Mouse (Mus musculus): ENCODE measurements around the gene Ifit1bl1.
"Not testable (repeated sequence)": the region's sequence is repeated elsewhere in the genome, so short reads cannot be mapped to it uniquely, and the experiment has no call there.

Gene Ifit1bl1

DNA sequence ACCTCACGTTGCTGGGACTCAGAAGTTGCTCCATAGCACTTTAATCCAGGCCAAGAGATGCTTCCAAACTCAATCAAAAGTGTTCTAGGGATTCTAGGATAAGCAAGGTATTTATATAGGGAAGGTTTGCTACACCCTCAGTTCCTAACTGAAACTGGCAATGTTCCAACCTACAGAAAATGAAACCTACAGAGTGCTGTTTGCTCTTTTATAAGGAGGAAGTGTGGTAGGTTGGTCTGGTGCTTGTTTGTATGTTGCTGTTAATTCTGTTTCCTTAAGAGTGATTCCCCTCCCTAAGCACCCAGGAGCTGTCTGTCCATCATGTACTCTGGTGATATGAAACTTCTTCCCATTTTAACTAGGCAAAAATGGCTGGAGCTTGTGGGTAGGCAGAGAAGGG lies at the start of gene Ifit1bl1:
Gene Ifit1bl1 (minus strand): TSS at position 69 of the 400 bp plus-strand sequence.
- peak; percentile 79 for DNase-seq (ENCODE audit: low read depth, low spot score)

DNA sequence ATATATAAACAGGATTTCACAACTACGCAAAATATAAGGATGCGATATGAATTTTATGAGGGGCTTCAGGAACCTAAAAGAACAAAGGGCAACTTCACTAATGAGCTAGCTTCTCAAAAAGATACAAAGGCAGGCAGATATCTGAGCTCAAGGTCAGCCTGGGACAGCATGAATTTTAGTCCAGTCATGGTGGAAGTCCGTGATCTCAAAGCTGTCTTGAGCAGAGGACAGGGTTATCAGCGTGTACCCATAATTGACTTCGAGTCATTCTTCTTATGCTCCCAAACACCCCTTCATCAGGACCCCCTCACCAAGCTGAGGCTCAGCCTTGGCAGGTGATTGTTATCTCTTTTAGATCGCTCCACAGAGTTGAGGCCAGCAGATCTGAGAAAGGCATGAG lies 49.2 kb upstream of the Ifit1bl1 start:
- DNase-seq (ENCODE audit: low read depth, low spot score) = no peak

DNA sequence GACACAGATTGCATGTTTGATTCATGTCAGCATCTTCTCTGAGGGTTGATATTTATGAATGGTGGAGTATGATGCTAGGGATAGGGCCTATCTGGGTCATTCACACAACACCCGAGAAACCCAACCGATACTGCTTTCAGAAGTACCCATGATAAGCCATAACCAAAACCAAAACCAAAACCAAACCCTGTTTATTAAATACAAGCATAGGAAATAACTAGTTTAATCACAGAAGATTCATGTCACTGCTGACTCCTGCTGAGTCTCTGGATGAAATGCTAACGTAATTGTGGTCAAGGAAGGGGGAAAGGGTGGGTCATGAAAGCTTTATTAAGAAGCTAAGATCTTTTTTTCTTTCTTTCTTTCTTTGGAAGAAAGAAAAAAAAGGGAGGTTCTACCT lies 48.5 kb upstream of the Ifit1bl1 start:
- no peak for DNase-seq (ENCODE audit: low read depth, low spot score)

DNA sequence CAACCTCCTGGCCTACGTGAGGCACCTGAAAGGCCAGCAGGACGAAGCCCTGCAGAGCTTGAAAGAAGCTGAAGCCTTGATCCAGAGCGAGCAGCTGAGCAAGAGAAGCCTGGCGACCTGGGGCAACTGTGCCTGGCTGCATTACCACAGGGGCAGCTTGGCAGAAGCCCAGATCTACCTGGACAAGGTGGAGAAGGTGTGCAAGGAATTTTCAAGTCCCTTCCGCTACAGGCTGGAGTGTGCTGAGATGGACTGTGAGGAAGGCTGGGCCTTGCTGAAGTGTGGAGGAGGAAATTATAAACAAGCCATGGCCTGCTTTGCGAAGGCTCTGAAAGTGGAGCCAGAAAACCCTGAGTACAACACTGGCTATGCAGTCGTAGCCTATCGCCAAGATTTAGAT lies 45.9 kb upstream of the Ifit1bl1 start:
- not testable (repeated sequence) for DNase-seq (ENCODE audit: low read depth, low spot score)

DNA sequence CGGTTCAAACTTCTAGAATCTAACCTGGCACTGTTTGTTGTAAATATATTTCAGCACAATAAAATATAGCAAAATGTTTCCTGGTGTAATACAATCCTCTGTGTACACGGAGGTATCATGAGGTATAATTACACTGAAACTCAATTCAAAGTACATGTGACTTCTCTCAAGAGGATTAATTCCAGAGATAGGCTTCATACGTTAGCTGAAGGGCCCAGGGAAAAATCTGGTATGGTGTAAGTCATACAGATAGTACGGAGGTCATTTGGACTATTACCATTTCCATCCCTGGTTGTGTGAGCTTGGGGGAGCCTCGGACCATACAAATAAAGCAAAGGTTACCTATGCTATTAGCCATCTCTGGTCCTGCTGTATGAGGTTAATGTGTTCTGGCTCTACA lies 40.9 kb upstream of the Ifit1bl1 start:
- DNase-seq (ENCODE audit: low read depth, low spot score) = no peak

DNA sequence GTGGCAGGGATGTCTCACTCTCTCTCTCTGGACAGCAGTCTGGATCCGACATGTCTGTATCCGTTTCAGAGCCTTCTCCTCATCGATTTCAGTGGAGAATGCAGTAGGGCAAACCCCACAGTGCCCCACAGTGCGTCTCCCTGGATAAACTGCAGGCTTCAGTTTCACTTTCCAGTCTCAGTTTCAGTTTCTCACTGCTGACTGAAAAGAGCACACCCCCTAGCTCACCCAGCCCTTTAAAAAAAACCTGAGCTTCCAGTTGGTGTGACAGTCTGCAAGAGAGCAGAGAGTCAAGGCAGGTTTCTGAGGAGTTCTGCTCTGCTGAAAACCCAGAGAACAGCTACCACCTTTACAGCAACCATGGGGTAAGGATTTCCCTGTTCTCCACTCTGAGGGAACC lies 38.9 kb upstream of the Ifit1bl1 start, which contains the start of the genes Ifit1bl2 and Ifit1:
Gene Ifit1bl2 (minus strand): TSS at position 121 of the 400 bp plus-strand sequence.
Gene Ifit1 (plus strand): TSS at position 249 of the 400 bp plus-strand sequence.
- peak; percentile 85 for DNase-seq (ENCODE audit: low read depth, low spot score)

DNA sequence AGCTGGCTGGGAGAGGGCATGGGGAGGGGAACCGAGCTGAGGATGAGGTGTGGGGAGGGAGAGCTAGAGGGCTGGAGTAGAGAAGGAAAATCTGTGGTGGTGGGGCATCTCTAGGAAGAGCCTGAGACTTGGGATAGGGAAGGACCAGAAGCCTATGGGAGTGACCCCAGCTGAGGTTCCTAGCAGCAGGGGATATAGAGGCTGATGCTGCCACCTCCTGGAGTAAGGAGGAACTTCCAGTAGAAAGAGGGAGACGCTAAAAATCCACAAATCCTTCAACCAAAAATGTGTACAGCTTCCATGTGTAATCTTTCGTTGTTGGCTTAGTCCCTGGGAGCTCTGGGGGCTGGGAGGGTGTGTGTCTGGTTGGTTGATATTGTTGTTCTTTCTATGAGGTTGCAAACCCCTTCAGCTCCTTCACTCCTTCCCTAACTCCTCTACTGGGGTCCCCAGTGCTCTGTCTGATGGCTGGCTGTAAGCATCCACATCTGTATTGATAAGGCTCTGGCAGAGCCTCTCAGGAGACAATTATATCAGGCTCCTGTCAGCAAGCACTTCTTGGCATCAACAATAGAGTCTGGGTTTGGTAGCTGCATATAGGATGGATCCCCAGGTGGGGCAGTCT lies 35.3 kb upstream of the Ifit1bl1 start:
- peak; percentile 81 for DNase-seq (ENCODE audit: low read depth, low spot score)

DNA sequence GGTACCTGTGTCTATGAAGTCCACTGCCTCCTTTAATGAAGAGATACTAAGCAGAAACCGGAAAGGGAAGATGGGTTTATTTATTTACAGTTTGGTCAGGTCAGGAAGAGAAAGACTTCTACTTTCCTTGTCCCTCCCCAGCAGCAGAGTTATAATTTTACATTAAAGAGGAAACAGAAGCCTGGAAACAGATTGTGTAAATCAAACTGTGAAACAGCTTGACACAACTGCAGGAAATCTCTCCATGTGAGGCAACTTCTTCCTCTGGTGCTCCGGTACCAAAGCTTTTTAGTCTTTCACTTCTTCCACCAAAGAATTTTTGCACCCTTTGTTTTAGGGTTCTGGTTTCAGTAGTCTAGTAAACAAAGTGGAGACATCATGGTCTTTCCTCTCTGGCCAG lies 31.7 kb upstream of the Ifit1bl1 start:
- DNase-seq (ENCODE audit: low read depth, low spot score) = no peak

DNA sequence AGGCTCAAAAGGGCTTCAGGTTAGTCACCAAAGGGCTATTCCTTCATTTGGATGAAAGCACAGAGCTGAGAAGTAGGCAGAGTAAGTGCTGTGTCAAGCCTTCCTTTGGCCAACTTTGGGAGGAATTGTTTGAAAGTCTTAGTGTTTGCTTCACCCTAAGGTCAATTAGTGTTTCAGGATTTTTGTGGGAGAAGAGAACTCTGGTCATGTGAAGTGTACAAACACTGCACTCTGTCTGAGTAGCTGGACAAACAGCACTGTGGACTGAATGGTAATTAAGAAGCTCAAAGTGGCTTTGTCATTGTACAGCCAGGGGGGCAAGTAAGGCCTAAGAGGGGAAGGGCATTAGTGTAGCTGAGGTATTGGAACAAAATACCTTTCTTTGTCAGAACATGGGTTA lies 29.7 kb upstream of the Ifit1bl1 start:
- DNase-seq (ENCODE audit: low read depth, low spot score) = no peak

DNA sequence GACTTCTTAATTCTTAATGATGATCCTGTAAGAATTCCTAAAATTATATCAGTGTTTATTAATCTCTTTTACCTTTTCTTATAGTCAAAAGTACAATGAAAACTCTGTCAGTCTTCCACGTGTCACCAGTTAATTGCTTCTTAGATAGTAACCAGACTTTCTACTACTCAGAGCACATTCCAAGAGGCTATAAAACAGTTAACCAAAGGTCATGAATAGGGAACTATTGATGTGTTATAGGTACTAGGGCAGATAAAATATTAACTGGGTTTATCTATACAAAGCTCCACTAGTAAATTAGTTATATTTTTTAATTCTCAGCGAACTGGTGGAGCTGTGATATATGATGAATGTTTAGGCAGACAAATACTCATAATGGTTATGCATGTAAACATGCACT lies 25.7 kb upstream of the Ifit1bl1 start:
- no peak for DNase-seq (ENCODE audit: low read depth, low spot score)

DNA sequence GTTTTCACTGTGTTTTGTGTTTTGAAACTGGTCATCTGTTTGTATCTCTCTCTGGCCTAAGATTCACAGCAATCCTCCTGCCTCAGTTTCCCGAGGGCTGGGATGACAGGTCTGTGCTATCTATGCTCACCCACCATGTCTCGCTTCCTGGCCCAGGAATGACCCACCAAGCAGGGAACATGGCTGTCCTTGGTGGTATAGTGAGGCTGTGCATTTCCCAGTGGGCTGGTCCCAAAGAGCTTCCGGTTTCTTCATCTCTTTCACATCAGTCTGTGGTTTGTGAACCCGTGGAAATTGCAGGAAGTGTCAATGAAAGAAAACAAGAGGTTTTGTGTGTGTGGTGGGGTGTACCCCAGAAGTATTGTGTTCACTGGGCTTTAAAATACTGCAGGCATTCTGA lies 22.9 kb upstream of the Ifit1bl1 start:
- DNase-seq (ENCODE audit: low read depth, low spot score) = no peak

DNA sequence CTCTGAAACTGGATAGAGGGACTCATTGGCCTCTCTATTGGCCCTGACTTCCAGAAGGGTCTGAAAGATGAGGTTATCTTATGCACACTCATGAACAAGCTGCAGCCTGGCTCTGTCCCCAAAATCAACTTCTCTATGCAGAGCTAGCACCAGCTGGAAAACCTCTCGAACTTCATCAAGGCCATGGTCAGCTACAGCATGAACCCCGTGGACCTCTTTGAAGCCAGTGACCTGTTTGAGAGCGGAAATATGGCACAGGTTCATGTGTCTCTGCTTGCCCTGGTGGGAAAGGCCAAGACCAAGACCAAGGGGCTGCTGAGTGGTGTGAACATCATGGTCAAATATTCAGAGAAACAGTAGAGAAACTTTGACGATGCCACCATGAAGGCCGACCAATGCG lies 22.0 kb upstream of the Ifit1bl1 start:
- no peak for DNase-seq (ENCODE audit: low read depth, low spot score)

DNA sequence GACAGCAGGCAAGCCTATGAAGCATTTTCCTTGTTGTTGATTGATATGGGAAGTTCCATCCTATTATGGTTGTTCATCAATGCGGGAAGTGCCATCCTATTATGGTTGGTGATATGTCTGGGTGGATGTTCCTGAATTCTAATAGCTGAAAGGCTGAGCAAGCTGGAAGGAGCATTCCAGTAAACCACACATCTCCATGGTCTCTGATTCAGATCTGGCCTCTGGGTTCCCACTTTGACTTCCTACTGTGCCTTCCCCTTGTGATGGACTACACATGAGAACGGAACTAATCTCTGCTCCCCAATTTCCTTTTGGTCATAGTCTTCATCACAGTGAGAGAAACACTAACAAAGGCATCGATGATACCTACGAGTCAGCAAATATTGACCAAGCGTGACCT lies 19.1 kb upstream of the Ifit1bl1 start:
- no peak for DNase-seq (ENCODE audit: low read depth, low spot score)

DNA sequence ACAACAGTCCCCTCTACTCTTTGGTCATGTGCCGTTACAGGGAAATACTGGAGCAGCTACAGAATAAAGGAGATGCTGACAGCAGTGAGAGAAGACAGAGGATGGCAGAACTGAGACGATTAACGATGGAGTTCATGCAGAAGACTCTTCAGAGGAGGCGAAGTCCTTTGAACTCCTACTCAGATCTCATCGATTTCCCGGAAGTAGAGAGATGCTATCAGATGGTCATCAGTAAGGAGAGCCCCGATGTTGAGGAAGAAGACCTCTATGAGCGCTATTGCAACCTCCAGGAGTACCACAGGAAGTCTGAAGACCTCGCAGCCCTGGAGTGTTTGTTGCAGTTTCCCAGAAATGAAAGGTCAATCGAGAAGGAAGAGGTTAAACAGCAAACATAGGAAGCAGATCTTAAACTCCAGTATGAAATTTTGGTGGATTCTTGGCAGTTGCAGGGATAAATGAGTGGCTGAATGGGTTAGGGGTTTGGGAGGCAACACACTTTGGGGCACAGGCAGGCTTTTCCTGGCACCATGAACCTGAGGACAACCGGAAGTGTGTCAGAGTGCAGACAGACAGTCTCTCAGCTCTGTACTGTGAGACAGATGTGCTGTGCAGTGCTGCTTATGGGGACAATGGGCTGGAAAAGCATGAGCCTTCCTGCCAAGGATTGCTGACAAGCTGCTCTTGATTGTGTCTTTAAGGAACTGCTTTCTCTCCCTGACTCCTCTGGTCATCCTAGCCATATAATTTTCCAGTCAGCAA lies 10.7 kb upstream of the Ifit1bl1 start:
- DNase-seq (ENCODE audit: low read depth, low spot score) = peak; percentile 36

DNA sequence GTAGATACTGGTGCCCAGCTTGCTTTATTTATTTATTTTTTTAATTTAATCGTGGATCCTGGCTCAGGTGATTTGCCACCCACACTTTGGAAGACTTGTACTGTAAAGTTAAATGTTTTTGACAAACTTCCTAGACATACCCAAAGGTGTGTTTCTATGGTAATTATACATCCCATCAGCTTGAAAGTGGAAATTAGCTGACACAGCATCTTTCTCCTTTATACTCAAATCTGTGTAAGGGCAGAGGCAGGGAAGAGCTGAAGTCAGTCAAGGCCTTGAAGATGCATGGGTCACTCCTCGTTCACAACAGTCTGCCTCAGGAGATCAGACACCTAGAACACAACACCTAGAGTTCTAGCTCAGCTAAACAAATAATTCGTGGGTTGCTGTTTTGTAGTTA lies 8.4 kb upstream of the Ifit1bl1 start:
- DNase-seq (ENCODE audit: low read depth, low spot score) = not testable (repeated sequence)

DNA sequence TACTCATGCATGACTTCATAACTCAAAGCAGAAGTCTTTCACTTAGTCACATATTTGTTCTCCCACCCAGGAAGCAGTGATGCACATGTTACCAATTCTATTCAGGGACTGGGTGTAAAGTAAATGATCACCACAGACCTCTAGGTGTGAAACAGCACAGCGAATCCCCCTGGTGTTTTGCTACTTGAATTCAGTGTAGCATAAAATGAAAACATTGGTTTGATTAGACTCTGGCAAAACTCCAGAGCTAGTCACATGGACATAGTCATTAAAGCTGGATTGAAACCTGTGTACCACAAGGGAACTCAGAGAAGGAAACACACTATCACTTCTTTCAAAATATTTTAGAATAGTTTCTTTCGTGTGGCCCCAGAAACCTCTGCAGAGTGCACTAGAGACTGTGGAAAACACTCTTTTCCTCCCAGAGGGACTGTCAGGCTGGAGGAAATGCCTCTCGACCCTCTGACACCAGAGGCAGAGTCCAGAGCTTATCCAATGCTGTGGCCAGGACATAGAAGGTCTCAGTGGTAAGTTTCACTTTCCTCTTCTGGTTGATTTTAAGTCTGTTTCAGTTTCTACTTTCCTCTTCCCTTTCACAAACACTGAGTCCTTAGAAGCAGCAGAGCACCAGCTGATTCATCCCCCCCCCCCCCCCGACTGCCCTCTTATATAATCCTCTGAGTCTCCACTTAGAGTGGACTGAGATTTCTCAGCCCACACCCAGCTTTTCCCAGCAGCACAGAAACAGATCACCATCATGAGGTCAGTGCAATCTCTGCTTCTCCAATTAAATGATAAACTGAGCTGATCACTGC lies 5.7 kb upstream of the Ifit1bl1 start, which contains the start of gene Ifit3b:
Gene Ifit3b (plus strand): TSS at position 734 of the 815 bp plus-strand sequence.
- peak; percentile 45 for DNase-seq (ENCODE audit: low read depth, low spot score)

DNA sequence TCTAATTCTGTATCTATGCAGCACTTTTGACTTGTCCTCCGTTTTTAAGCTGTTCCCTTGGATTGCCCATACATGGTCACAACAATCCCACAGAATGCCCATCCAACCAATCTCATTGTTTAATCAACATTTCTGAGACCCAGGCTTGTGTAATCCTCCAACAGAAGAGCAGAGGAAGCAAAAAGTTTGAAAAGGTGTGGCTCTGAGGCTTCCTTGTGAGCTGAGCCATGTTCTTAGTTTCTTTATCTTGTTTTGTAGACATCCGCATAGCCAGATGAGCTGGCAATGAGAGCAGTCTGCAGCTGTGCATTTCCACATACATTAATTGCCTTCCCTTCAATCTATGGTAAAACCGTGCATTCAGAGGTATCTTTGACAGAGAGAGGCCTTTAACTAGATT lies 3.7 kb upstream of the Ifit1bl1 start:
- DNase-seq (ENCODE audit: low read depth, low spot score) = peak; percentile 56

DNA sequence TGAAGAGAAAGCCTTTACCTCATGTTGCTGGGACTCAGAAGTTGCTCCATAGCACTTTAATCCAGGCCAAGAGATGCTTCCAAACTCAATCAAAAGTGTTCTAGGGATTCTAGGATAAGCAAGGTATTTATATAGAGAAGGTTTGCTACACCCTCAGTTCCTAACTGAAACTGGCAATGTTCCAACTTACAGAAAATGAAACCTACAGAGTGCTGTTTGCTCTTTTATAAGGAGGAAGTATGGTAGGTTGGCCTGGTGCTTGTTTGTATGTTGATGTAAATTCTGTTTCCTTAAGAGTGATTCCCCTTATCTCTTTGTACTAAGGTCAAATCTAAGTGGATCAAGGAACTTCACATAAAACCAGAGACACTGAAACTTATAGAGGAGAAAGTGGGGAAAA lies 2.5 kb downstream of the Ifit1bl1 start:
- DNase-seq (ENCODE audit: low read depth, low spot score) = peak; percentile 82

DNA sequence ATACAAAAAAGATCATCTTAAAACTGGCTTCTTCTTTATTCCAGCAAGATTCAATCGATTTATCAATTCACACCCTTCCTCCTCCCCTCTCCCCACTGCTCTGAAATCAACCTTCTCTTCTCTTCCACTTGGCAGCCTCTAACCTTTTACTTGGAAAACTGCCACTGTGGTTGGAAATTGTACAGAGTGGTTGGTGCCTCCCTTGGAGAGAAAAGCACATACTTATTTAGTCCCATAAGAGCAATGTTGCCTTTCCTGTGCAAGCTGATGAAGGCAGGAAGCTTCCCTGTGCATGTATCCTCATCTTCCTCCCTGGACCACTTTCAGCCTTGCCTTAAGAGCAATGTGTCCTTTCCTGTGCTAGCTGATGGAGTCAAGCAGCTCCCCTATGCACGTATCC lies 3.4 kb downstream of the Ifit1bl1 start:
- DNase-seq (ENCODE audit: low read depth, low spot score) = peak; percentile 25

DNA sequence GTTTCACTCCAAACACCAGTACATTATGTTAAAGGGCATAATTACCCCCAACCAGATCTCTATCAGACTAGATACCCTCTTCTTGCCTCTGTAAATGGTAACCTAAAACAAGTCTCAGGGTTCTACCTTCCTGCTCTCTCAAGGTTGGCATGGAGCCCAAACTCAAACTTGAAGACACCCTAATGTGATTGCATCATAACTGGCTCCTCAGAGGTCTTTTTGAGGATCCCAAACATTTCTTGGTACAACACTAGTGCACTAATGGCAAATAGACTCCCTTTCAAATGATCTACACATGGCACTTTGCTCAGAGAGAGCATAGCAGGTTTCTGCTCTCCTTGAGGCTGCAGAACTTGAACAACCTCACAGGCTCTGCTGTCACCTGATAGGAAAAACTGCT lies 4.9 kb downstream of the Ifit1bl1 start:
- peak; percentile 52 for DNase-seq (ENCODE audit: low read depth, low spot score)

DNA sequence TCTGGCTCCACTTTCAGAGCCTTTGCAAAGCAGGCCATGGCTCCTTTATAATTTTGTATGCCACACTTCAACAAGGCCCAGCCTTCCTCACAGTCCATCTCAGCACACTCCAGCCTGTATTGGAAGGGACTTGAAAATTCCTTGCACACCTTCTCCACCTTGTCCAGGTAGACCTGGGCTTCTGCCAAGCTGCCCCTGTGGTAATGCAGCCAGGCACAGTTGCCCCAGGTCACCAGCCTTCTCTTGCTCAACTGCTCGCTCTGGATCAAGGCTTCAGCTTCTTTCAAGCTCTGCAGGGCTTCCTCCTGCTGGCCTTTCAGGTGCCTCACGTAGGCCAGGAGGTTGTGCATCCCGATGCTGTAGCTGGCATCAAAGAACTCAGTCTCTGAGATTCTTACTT lies 7.2 kb downstream of the Ifit1bl1 start:
- not testable (repeated sequence) for DNase-seq (ENCODE audit: low read depth, low spot score)

DNA sequence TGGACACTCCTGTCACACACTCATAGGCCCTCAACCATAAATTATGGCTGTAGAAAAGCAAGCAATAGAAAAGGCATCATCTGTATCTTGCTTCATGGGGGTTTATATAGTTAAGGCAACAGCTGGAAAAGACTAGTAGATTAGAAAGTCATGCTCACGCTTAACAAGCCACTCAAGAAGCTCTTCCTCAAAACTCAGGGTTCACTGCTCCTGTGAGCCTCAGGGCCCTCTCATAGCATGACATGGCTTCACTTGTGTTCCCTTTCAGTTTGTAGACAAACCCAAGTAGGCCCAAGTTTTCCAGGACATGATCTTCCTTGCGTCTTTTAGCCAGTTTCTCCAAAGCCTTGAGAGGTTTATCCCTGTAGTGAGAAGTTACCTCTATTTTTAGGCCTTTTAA lies 8.3 kb downstream of the Ifit1bl1 start:
- no peak for DNase-seq (ENCODE audit: low read depth, low spot score)

All from CD4-positive, CD25-positive, alpha-beta regulatory T cell, adult 2 months (primary cell).